Mouse (Mus musculus): Measurements from ENCODE around the gene Umps. TPM values are rescaled to one million over a fixed set of nuclear protein-coding genes. Genes with fewer than 3 reads are reported as not detected.

The Umps gene
- polyA plus RNA-seq, 1 experiment from 2014 or later, result 49.4 TPM

DNA sequence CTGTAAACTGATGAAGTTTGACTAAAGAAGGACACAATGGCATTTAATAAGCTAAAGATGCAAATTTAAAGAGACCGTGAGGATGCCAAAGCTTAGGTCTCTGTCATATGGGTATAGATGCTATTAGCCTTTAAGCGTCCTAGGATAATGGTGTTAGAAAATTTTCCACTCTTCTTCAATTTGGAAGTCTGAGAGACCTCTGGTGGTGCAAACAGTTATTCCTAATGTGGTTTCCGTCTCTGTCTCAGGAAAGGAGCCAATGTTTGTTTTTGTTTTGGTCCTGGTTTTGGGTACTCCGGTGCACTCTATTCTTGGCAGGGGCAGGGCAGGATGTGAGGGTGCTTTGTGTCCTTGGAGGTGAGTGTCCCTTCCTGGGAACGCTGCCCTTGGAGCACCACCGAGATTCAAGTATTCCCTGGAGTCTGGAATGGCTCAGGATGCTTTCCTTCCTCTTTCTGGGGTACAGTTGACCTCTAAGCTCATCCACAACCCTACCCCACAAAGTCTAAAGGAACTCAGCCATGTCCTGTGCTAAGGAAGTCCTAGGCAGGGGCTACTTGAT is 39.5 kb downstream of the Umps start:
- no peaks in the 10 kb centered on the region for H3K27me3 ChIP-seq (replicated peaks; ENCODE audit: control insufficient read depth, insufficient read depth, low read length)
- no peak overlapping the region for H3K9ac ChIP-seq (ENCODE audit: low read depth, low read length)
- WGBS, result 72% methylated on average over 6 of the region's 6 CpGs
- no peaks in the 10 kb centered on the region for H3K9me3 ChIP-seq (ENCODE audit: control insufficient read depth, low read length)
- H3K4me3 ChIP-seq (ENCODE audit: low read length), result no peak overlapping the region
- H3K27ac ChIP-seq (ENCODE audit: low read length), result no peak overlapping the region
- H3K36me3 ChIP-seq (ENCODE audit: control insufficient read depth, insufficient read depth, low read length), result no peaks in the 10 kb centered on the region
- H3K4me1 ChIP-seq (ENCODE audit: control insufficient read depth, insufficient read depth, low read length), result peaks cover 15% of the 10 kb centered on the region
- no peak overlapping the region for H3K4me2 ChIP-seq (ENCODE audit: low read depth, low read length)
- no peak for ATAC-seq

- ATAC-seq, result no peak
- no peaks in the 10 kb centered on the region for H3K9me3 ChIP-seq (ENCODE audit: control insufficient read depth, low read length)
- 91% methylated on average over 8 of the region's 8 CpGs for WGBS
- no peak overlapping the region for H3K27ac ChIP-seq (ENCODE audit: low read length)
- H3K27me3 ChIP-seq (replicated peaks; ENCODE audit: control insufficient read depth, insufficient read depth, low read length), result no peaks in the 10 kb centered on the region
- peaks cover 27% of the 10 kb centered on the region for H3K4me1 ChIP-seq (ENCODE audit: control insufficient read depth, insufficient read depth, low read length)
- H3K4me2 ChIP-seq (ENCODE audit: low read depth, low read length), result no peak overlapping the region
- H3K4me3 ChIP-seq (ENCODE audit: low read length), result no peak overlapping the region
- 0 out of 2 replicates have a peak, but pooled peaks cover 5% of the 10 kb centered on the region for H3K36me3 ChIP-seq (ENCODE audit: control insufficient read depth, insufficient read depth, low read length)
- H3K9ac ChIP-seq (ENCODE audit: low read depth, low read length), result no peak overlapping the region
Measured at GRCm38 (mm10) chr16:33923758-33924157, 43.1 kb downstream of the Umps start.

DNA sequence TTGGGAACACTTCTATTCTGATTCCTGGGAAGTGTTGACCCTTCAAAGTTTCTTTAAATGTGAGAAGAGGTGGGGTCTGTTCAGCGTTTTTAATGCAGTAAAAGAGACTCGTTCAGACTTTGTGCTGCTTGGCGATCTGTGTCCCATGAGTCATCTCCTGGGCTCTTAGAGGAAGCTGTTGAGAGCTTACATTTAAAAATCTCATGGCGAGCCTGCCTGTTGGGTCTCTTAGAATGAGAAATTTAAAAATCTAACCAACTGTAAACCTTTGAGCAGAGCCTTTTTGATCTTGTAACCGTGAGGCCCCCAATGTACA is 43.9 kb downstream of the Umps start:
- Histone ChIP-seq H3K4me1 (ENCODE audit: control insufficient read depth, insufficient read depth, low read length) (peaks cover 26% of the 10 kb centered on the region), H3K9me3 (ENCODE audit: control insufficient read depth, low read length) (no peaks in the 10 kb centered on the region), H3K27me3 (replicated peaks; ENCODE audit: control insufficient read depth, insufficient read depth, low read length) (no peaks in the 10 kb centered on the region), H3K36me3 (ENCODE audit: control insufficient read depth, insufficient read depth, low read length) (0 out of 2 replicates have a peak, but pooled peaks cover 5% of the 10 kb centered on the region), H3K4me3 (ENCODE audit: low read length) (no peak overlapping the region), H3K27ac (ENCODE audit: low read length) (peak overlapping the region; percentile 58), H3K4me2 (ENCODE audit: low read depth, low read length) (no peak overlapping the region), H3K9ac (ENCODE audit: low read depth, low read length) (no peak overlapping the region)
- WGBS, result 28% methylated on average over 5 of the region's 5 CpGs
- no peak for ATAC-seq

GRCm38 (mm10) chr16:33922111-33923000 is 44.5 kb downstream of the Umps start:
- Histone ChIP-seq H3K4me2 (ENCODE audit: low read depth, low read length) (peak overlapping the region; percentile 28), H3K27ac (ENCODE audit: low read length) (peak overlapping the region; percentile 58), H3K36me3 (ENCODE audit: control insufficient read depth, insufficient read depth, low read length) (0 out of 2 replicates have a peak, but pooled peaks cover 5% of the 10 kb centered on the region), H3K9me3 (ENCODE audit: control insufficient read depth, low read length) (no peaks in the 10 kb centered on the region), H3K4me1 (ENCODE audit: control insufficient read depth, insufficient read depth, low read length) (peaks cover 32% of the 10 kb centered on the region), H3K4me3 (ENCODE audit: low read length) (no peak overlapping the region), H3K27me3 (replicated peaks; ENCODE audit: control insufficient read depth, insufficient read depth, low read length) (no peaks in the 10 kb centered on the region), H3K9ac (ENCODE audit: low read depth, low read length) (peak overlapping the region; percentile 34; the same call in 1 of the 2 replicates)
- ATAC-seq, result peak; percentile 60
- 31% methylated on average over 18 of the region's 18 CpGs for WGBS

- H3K4me3 ChIP-seq (ENCODE audit: low read length), result no peak overlapping the region
- 0 out of 2 replicates have a peak, but pooled peaks cover 5% of the 10 kb centered on the region for H3K36me3 ChIP-seq (ENCODE audit: control insufficient read depth, insufficient read depth, low read length)
- WGBS, result 65% methylated on average over 5 of the region's 5 CpGs
- no peak for ATAC-seq
- no peaks in the 10 kb centered on the region for H3K27me3 ChIP-seq (replicated peaks; ENCODE audit: control insufficient read depth, insufficient read depth, low read length)
- peak overlapping the region; percentile 58 for H3K27ac ChIP-seq (ENCODE audit: low read length)
- H3K4me2 ChIP-seq (ENCODE audit: low read depth, low read length), result no peak overlapping the region
- H3K9ac ChIP-seq (ENCODE audit: low read depth, low read length), result no peak overlapping the region
- H3K9me3 ChIP-seq (ENCODE audit: control insufficient read depth, low read length), result no peaks in the 10 kb centered on the region
- peaks cover 40% of the 10 kb centered on the region for H3K4me1 ChIP-seq (ENCODE audit: control insufficient read depth, insufficient read depth, low read length)
Measured at GRCm38 (mm10) chr16:33921514-33921913, 45.3 kb downstream of the Umps start.

DNA sequence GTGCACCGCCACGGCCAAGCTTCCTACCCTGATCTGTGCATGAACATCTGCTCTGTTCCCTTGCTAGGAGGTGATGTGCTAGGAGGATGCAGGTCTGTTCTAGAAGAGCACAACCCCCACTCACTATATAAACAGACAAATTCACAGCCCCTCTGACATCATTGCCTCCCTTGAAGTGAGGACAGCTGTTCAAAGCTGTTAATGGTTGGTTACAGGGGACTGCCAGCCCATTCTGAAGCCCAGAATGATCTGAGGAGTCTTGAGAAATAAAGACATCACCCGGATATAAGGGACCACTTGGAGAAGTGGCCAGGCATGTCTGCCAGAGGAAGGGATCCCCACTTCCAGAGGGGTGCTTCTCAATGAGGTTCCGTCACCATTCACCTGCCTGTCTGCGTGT is 48.9 kb downstream of the Umps start:
- Histone ChIP-seq H3K4me3 (ENCODE audit: low read length) (no peak overlapping the region), H3K9ac (ENCODE audit: low read depth, low read length) (no peak overlapping the region), H3K9me3 (ENCODE audit: control insufficient read depth, low read length) (no peaks in the 10 kb centered on the region), H3K27ac (ENCODE audit: low read length) (peak overlapping the region; percentile 80), H3K4me2 (ENCODE audit: low read depth, low read length) (no peak overlapping the region), H3K36me3 (ENCODE audit: control insufficient read depth, insufficient read depth, low read length) (0 out of 2 replicates have a peak, but pooled peaks cover 5% of the 10 kb centered on the region), H3K4me1 (ENCODE audit: control insufficient read depth, insufficient read depth, low read length) (peaks cover 51% of the 10 kb centered on the region), H3K27me3 (replicated peaks; ENCODE audit: control insufficient read depth, insufficient read depth, low read length) (no peaks in the 10 kb centered on the region)
- ATAC-seq, result 0 out of 2 replicates have a peak, but pooled peaks have one; percentile 20
- WGBS, result 63% methylated on average over 5 of the region's 5 CpGs

- H3K4me1 ChIP-seq (ENCODE audit: control insufficient read depth, insufficient read depth, low read length), result peaks cover 46% of the 10 kb centered on the region
- ATAC-seq, result 0 out of 2 replicates have a peak, but pooled peaks have one; percentile 19
- no peaks in the 10 kb centered on the region for H3K9me3 ChIP-seq (ENCODE audit: control insufficient read depth, low read length)
- no peak overlapping the region for H3K9ac ChIP-seq (ENCODE audit: low read depth, low read length)
- H3K36me3 ChIP-seq (ENCODE audit: control insufficient read depth, insufficient read depth, low read length), result 0 out of 2 replicates have a peak, but pooled peaks cover 5% of the 10 kb centered on the region
- 40% methylated on average over 5 of the region's 5 CpGs for WGBS
- H3K4me3 ChIP-seq (ENCODE audit: low read length), result no peak overlapping the region
- H3K4me2 ChIP-seq (ENCODE audit: low read depth, low read length), result no peak overlapping the region
- H3K27me3 ChIP-seq (replicated peaks; ENCODE audit: control insufficient read depth, insufficient read depth, low read length), result no peaks in the 10 kb centered on the region
- H3K27ac ChIP-seq (ENCODE audit: low read length), result peak overlapping the region; percentile 80
Measured at GRCm38 (mm10) chr16:33917390-33917789, 49.4 kb downstream of the Umps start.

DNA sequence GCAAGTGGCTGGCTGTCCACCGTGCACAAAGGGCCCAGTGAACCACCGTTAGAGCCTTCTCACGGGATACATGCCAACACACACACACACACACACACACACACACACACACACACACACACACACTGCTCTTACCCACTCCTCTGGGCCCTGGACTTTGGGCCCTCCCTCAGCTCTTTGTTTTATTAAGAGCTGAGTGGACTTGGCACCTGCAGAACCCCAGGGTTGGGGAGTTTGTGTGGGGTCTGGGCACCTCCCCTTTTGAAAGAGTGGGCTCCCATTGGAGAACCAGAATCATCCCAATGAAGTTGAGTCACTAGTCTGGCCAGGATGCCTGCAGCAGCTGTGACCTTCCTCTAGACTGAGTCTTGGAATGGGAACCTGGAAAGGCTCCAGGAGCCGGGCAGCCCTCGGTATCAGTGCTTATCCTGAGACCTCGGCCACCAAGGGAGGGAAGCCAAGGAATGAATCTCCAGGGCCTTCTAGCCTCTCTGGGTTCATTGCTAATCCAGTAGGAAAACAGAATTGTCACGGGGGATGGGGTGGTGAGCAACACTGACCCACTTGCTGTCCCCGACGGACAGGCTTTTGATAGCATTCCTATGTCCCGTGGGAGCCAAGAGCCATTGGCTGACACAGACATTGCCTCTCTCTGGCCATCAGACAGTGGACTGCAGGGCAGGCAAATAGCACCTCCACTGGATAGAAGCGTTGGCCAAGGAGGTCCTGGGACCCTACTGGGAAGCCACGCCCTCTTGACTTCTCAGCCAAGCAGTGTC is 50.2 kb downstream of the Umps start:
- peak; percentile 69 for ATAC-seq
- H3K36me3 ChIP-seq (ENCODE audit: control insufficient read depth, insufficient read depth, low read length), result 0 out of 2 replicates have a peak, but pooled peaks cover 5% of the 10 kb centered on the region
- 54% methylated on average over 12 of the region's 12 CpGs for WGBS
- no peak overlapping the region for H3K9ac ChIP-seq (ENCODE audit: low read depth, low read length)
- peaks cover 39% of the 10 kb centered on the region for H3K4me1 ChIP-seq (ENCODE audit: control insufficient read depth, insufficient read depth, low read length)
- H3K27ac ChIP-seq (ENCODE audit: low read length), result peak overlapping the region; percentile 80
- no peaks in the 10 kb centered on the region for H3K27me3 ChIP-seq (replicated peaks; ENCODE audit: control insufficient read depth, insufficient read depth, low read length)
- no peak overlapping the region for H3K4me3 ChIP-seq (ENCODE audit: low read length)
- no peak overlapping the region for H3K4me2 ChIP-seq (ENCODE audit: low read depth, low read length)
- no peaks in the 10 kb centered on the region for H3K9me3 ChIP-seq (ENCODE audit: control insufficient read depth, low read length)

GRCm38 (mm10) chr16:33914997-33915396 is 51.8 kb downstream of the Umps start:
- H3K4me2 ChIP-seq (ENCODE audit: low read depth, low read length), result no peak overlapping the region
- H3K4me1 ChIP-seq (ENCODE audit: control insufficient read depth, insufficient read depth, low read length), result peaks cover 29% of the 10 kb centered on the region
- 0 out of 2 replicates have a peak, but pooled peaks cover 5% of the 10 kb centered on the region for H3K36me3 ChIP-seq (ENCODE audit: control insufficient read depth, insufficient read depth, low read length)
- H3K27ac ChIP-seq (ENCODE audit: low read length), result no peak overlapping the region
- WGBS, result 77% methylated on average over 4 of the region's 4 CpGs
- no peaks in the 10 kb centered on the region for H3K9me3 ChIP-seq (ENCODE audit: control insufficient read depth, low read length)
- H3K27me3 ChIP-seq (replicated peaks; ENCODE audit: control insufficient read depth, insufficient read depth, low read length), result no peaks in the 10 kb centered on the region
- H3K9ac ChIP-seq (ENCODE audit: low read depth, low read length), result no peak overlapping the region
- no peak overlapping the region for H3K4me3 ChIP-seq (ENCODE audit: low read length)
- no peak for ATAC-seq
